Mouse (Mus musculus): ENCODE data around the gene Tbc1d2.
"Not testable (repeated sequence)": the region's sequence is repeated elsewhere in the genome, so short reads cannot be mapped to it uniquely, and the experiment has no call there.

The Tbc1d2 gene

DNA sequence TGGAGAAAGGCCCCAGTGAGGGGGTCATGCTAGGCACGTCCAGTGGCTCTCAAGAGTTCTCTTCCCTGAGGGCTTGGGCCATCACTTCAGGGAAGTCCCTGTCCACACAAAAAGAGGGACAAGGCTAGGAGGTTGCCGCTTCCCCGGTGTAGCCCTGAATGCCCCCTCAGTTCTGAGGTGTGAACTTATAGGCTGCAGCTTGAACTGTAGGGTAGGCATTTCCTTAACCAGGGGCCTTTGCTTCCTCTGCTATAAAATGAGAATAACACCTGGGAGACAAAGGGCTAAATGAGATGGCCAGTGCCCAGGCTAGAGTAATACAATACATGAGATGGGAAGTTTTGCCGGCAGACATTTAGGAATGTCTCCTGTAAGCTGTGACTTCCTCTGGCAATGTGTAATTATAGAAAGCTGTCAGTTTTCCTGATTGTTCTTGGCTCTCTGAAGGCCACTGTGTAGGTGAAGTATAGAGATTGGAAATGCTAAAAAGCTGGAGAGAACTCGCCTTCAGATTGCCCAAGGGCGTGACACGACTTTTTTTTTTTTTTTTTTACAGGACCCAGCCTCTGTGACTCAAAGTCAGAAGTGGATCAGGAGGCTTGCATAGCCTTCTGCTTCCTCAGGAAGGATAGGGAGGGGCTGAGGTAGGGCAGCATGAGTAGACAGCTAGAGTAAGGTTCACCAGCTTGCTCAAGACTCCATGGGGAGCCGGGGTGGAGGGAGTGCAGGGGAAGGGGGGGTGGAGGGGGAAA, 6.9 kb downstream of the Tbc1d2 start:
- no peak for DNase-seq (ENCODE audit: low spot score in 2 of 2)

- DNase-seq (ENCODE audit: low spot score in 2 of 2): no peak
Measured at GRCm38 (mm10) chr4:46641283-46641682, 8.7 kb downstream of the Tbc1d2 start.

DNA sequence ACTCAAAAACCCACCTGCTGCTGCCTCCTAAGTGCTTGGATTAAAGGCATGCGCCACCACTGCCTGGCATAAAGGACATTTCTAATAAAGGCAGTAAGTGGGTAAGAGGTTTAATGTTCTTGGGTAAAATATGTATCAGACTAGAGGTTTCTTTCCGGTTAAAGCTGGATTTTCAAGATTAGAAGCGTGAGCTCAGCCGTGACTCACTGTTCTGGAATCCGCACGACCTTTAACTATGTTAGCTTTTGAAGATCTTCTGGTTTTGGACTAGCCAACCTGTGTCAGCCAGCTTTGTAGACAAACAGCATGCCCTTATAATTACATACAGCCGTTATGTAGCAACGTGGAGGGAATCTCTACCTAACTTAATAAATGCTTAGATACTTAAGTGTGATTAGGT, 10.1 kb downstream of the Tbc1d2 start:
- DNase-seq (ENCODE audit: low spot score in 2 of 2): no peak

DNA sequence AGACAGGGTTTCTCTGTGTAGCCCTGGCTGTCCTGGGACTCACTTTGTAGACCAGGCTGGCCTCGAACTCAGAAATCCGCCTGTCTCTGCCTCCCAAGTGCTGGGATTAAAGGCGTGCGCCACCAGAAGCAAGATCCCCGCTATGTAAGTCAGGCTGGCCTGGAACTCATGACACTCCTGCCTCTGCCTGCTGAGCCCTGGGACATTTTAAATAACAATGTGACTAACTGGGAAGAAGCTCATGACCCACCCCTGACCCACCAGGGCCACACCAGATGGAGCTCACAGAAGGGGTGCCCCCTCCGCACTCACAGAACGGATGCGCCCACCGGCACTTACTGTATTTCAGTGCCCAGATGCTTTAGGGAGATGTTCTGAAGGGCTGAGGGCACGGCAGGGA, 12.8 kb downstream of the Tbc1d2 start:
- not testable (repeated sequence) for DNase-seq (ENCODE audit: low spot score in 2 of 2)

DNA sequence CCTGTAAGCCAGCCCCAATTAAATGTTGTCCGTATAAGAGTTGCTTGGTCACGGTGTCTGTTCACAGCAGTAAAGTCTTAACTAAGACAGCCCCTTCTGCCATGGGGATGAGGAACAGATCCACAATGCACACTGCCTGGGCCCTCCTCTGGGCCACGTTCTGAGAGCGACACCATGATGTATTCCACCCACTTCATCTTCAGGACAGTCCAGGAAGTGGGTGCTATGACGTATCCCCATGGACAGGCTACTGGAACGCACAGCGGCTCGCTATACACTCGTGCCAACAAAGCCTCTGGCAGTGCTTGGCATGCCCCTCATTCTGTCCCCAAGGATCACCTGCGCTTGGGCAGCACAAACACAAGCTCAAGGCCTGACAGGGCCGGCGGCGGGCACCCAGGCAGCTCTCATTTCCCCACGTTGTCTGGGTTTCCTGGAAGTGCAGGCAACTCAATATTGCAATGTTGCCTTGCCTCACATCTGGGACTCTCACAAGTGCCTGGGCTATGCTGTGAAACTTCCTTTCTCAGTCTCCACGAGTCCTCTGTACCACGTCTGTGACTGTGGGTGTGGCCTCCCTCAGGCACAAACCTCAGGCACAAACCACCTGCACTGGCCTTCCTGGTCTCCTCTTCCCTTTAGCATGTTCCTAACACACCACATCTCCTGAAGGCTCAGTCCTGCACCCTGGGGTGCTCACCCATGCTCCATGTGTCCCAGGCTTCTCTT, 14.1 kb downstream of the Tbc1d2 start:
- DNase-seq (ENCODE audit: low spot score in 2 of 2): no peak

- DNase-seq (ENCODE audit: low spot score in 2 of 2): no peak
Measured at GRCm38 (mm10) chr4:46634881-46635280, 15.1 kb downstream of the Tbc1d2 start.

DNA sequence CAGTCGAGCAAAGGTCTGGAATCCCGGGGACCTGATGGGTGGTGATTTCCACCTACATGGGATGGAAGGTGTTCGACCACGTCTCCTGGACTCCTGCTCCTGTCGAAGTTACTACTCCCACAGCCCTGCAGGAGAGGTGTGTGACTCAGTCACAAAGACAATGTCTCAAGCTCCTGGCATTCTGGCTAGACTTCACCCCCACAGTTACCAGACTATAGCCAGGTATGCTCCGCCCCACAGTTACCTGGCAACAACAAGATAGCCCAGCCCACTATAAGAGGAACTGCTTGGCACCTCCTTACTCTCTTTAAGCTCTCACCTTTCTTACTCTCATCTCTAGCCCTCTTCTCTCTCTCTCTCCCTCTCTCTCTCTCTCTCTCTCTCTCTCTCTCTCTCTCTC, 16.4 kb downstream of the Tbc1d2 start:
- not testable (repeated sequence) for DNase-seq (ENCODE audit: low spot score in 2 of 2)

DNA sequence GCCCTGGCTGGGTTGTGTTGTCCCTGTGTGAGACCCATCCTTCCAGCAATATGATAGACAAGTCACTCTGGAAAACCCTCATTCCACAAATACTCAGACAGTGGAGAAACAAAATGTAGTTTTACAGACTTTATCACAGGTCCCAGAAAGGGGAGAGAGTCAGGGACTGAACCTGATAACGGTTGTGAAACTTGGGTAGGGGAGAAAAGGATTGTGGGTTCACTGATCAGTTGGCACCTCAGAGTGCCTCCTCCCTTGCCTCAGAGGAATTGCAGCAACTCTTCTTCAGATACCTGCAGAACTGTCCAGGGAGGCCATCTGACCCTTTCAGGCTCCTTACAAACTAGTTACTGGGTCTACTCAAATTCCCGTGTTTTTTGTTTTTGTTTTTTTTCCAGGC, 17.5 kb downstream of the Tbc1d2 start:
- no peak for DNase-seq (ENCODE audit: low spot score in 2 of 2)

DNA sequence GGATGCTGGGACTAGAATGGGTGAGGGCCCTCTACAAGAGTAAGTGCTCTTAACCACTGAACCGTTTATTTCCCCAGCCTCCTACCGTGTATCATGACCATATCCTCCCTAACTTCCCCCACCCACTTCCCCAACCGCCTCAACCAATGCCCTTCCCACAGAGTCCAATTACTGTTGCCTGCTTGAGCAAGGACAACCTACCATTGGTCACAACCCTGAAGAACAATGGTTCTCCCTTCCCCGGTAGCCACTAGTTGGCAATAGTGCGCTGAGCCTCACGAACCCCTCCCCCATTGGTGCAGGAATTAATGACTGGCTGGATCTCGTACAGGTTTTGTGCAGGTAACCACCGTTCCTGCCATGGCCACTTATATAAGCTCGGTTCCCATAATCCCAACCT, 19.6 kb downstream of the Tbc1d2 start:
- peak in 1 of 2 experiments; percentile 29 for DNase-seq (ENCODE audit: low spot score in 2 of 2)

- no peak for DNase-seq (ENCODE audit: low spot score in 2 of 2)
Measured at GRCm38 (mm10) chr4:46628873-46629272, 21.1 kb downstream of the Tbc1d2 start.

DNA sequence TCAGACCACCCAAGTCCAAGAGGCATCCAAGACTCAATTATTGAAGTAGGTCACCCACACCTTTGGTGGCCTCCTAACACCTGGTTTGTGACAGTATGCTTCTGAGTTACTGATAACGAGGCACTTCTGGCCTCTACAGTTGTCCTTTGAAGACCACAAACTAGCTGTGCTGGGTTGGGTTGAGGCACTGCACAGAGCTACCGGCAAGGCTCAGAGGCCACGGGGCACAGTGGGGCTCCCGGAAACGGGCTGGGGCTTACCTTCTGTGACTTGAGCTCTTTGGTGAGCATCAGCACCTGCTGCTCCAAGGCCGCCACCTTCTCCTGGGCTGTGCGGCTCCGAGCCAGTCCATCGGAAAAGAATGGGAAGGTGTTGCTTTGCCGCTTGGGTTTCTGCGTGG, 21.9 kb downstream of the Tbc1d2 start:
- no peak for DNase-seq (ENCODE audit: low spot score in 2 of 2)

- no peak for DNase-seq (ENCODE audit: low spot score in 2 of 2)
Measured at GRCm38 (mm10) chr4:46625101-46625500, 24.9 kb downstream of the Tbc1d2 start.

DNA sequence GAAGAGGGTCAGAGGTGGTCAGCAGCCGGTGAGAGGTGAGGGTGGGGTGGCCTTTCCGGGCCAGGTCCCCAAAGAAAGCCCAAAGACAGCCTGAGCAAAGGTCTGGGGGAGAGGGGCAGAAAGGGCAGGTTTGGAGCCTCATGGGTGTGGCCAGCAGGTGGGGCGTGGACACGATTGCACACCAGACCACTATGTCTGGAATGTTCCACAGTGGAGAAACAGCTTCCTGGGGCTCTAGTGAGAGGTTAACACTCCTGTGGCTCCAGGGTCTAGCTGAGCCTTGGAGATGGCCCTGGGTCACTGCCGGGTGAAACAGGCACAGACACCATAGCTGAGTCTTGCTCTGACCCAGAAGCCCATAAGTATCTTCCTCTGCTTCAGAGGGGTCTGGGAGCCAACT, 27.0 kb downstream of the Tbc1d2 start:
- DNase-seq (ENCODE audit: low spot score in 2 of 2): no peak

- DNase-seq (ENCODE audit: low spot score in 2 of 2): no peak
Measured at GRCm38 (mm10) chr4:46620946-46621345, 29.1 kb downstream of the Tbc1d2 start.

- DNase-seq (ENCODE audit: low spot score in 2 of 2): no peak
Measured at GRCm38 (mm10) chr4:46620330-46620729, 29.7 kb downstream of the Tbc1d2 start.

- DNase-seq (ENCODE audit: low spot score in 2 of 2): no peak
Measured at GRCm38 (mm10) chr4:46618196-46618817, 31.7 kb downstream of the Tbc1d2 start.

- no peak for DNase-seq (ENCODE audit: low spot score in 2 of 2)
Measured at GRCm38 (mm10) chr4:46617408-46617807, 32.6 kb downstream of the Tbc1d2 start.

GRCm38 (mm10) chr4:46614641-46615040, 35.4 kb downstream of the Tbc1d2 start:
- no peak for DNase-seq (ENCODE audit: low spot score in 2 of 2)

GRCm38 (mm10) chr4:46613618-46614017, 36.4 kb downstream of the Tbc1d2 start:
- DNase-seq (ENCODE audit: low spot score in 2 of 2): no peak

DNA sequence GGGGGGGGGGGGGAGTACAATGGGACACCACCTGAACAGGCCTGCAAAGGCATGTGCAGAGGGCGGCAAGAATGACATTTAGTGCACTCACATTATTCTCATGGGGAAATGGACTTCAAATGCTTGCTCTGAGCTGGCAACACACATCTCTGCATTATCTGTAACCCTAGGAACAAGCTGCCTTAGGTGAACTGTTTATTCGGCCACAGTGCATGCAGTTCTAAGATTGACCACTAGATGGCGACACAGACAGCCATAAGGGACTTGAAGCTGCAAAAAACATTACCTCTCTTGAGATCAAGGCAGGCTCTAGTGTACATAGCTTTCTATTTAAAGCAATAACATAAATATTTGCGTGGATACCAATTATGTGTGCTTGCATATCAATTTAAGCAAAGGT, 38.8 kb downstream of the Tbc1d2 start:
- peak; percentile 55 to 83 for DNase-seq (ENCODE audit: low spot score in 2 of 2)

GRCm38 (mm10) chr4:46607601-46608000, 42.4 kb downstream of the Tbc1d2 start:
- no peak for DNase-seq (ENCODE audit: low spot score in 2 of 2)

DNA sequence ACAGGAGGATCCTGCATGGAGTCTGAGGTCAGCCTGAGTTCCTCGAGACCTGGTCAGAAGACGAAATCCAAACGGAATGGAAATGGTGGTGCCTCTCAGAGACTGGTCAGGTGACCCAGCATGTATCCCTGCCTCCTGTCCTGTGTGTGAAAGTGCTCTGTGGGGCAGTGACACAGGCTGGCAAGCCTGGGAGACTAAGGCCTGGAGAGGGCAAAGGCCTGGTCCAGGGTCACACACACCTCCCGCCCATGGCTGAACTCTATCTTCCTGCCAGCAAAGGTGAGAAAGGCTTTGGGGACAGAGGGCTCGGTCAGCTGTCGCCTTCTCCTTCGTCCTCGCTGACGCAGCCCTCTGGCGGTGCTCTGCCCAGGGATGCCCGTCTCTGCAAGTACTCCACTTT, 44.6 kb downstream of the Tbc1d2 start:
- no peak for DNase-seq (ENCODE audit: low spot score in 2 of 2)

- no peak for DNase-seq (ENCODE audit: low spot score in 2 of 2)
Measured at GRCm38 (mm10) chr4:46602704-46603103, 47.3 kb downstream of the Tbc1d2 start.

Data from spleen, postnatal 14 days (tissue).